Mouse (Mus musculus): ENCODE data around the gene Dedd. TPM values are rescaled to one million over a fixed set of nuclear protein-coding genes. Genes with fewer than 3 reads are reported as not detected.
"Not testable (repeated sequence)": the region's sequence is repeated elsewhere in the genome, so short reads cannot be mapped to it uniquely, and the experiment has no call there.

Gene Dedd
- 10 to 100 TPM; 21.8 to 23.5 TPM for total RNA-seq (2021)
- long read RNA-seq, experiment 1, transcript Dedd-204 (6 exons, 2,563 nt): major isoform, 6 of 13 reads
- long read RNA-seq, experiment 1, partial matches to known transcripts: 1 of 13 reads
- long read RNA-seq, experiment 1, other reads (novel, unspliced or antisense): 1 of 13 reads
- long read RNA-seq, experiment 2, transcript Dedd-201 (5 exons, 1,618 nt): major isoform, 7 of 14 reads
- long read RNA-seq, experiment 2, partial matches to known transcripts: 0 of 14 reads
- long read RNA-seq, experiment 2, other reads (novel, unspliced or antisense): 3 of 14 reads

DNA sequence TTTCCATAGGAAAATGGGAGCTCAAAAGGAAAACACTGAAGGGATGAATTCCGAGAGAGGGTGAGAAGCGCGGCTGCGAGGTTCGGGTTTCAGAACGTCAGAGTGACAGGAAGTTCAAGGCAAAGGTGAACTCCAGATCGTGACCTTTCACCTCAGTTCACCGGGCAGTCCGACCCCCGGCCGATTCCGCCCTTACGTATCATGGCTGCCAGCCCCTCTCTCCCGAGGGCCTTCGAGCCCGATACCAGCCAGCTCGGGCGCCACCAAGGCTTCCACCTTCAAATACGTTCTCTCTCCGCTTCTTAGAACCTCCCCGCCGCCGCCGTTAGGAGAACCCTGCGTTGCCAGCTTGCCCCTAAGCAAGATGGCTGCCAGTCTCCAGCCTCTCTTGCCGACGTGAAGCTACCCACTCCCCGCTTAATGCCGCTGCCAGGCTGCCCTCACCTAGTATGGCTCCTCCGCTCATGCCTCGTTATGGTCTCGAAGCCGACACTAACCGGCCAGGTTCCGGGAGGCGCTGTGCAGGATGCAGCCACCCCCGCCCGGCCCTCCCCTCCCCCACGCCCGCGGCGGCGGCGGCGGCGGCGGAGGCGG lies at the start of gene Dedd:
Gene Dedd, plus strand, starts transcription at position 307 of the 594 bp plus-strand sequence.
- DNase-seq: peak; percentile 92 to 95

DNA sequence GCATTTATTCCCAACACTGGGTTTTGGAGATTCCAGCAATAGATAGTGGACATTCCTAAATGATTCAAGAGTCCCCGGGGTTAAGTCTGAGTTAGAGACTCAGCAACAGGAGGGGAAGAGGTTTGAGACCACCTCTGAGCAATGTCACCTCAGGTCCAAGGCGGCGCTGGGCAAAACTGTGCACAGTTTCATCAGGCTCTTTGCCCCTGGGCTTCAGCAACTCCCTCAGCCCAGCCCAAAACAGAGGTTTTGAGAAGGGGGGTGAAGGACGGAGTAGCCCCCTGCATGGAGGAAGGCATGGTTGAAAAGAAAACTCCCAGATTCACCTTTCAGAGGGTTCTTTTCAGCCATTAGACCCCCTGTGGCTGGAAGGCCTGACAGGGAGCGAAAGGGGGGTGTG lies 49.2 kb upstream of the Dedd start:
- no peak for DNase-seq

DNA sequence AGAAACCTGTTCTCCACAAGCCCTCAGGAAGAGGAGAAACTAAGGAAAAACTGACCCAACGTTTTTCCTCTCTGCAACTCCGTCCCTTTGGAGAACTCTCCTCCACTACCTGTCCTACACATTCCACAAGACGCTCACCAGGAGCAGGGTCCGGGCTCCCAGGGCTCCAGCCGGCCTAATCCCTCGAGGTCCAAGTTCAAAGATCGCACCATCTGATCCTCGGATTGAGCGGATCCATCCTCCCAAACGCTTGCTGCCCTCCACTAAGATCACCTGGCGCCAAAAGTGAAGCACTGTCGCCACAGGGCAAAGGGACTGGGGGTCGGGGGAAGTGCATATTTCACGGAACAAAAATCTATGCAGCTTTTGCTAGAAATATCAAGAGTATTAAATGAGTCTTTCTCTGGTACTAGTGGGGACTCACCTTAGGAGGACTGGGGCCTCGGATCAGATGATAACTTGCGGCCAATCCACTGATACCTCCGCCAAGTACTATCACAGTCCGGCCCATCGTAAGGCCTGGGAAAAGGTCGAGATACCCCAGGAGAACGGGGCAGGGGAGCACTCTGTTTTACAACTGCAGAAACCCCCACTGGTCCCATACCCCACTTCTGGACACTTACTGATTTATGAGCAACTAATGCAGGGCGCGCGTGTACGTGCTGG lies 48.6 kb upstream of the Dedd start:
- no peak for DNase-seq

DNA sequence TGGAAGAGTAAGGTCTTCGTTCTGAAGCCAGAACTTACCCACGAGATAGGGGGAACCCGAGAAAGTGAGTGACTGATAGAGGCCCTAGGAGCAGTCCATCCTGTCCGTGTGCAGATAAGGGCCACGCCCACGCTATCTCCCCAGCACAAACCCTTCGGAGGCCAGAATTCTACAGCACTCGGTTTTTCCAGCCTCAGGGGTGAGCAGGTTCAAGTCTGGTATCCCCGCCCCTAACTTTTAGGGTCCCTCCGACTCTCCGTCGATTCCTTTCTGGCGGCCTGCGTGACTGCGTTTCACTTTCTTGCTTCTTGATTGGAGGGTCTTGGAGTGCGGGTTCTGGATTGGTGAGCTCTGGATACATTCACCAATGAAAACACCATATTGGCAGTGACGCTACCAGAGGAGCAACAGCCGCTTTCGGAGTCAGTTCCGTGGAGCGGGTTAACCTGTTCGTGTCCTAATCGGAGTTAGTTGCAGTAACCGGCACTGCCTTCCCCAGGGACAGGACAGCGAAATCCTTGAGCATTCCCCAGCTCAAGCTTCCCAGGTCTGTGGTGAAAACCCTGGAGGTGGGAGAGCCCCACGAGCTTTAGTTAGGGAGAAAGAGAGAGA lies 47.9 kb upstream of the Dedd start, which contains the start of gene Ppox:
Gene Ppox, minus strand, starts transcription at position 271 of the 612 bp plus-strand sequence.
- peak; percentile 94 to 98 for DNase-seq

DNA sequence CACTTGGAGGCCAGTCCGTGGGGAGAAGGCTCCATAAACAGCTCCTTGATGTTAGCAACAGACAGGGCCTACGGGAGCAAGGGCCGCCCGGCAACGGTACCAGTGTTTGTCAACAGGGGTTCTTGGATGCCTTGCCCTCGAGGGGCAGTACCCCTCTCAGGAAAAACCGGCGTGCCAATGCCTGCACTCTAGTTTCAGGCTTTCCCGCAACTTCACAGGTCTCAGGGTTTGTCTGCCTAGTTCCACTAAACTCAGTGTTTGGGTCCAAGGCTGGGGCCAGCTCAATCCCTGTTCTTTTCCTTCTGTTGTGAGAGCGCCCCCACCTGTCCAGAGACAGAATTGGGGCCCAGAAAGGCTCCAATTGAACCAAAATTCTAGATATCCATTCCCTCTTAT lies 47.4 kb upstream of the Dedd start:
- DNase-seq: peak; percentile 87 to 93

DNA sequence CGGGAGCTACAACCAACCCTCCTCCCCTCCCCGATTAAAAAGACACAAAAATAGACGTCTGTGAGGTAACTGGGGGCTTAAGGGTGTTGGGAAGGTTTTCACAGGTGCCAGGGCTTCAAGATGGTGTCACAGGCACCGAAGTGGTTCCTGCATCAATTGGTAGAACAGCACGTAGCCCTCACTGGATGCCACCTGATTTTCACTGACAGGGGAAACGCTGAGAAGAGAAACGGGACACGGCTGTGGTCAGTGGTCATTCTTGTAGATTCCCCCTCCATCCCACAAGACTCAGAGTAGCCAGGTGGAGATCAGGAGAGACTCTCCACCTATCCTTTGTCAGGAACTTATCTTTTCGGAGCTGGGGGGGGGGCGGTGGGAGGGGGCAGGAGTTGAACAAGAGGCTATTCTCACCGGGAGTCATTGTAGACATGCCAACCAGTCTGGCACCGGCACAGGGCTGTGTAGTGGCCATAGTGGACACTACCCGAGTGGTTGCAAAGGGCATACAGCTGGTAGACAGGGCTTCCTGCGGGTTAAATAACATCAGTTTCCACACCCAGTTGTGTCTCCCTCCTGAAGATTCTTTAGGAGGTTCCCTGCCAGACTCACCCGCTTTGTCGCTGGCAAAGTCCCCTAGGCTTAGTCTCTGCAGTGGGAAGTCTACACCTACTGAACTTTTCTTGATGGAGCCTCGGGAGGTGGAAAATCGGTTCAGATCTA lies 46.7 kb upstream of the Dedd start:
- DNase-seq: no peak

DNA sequence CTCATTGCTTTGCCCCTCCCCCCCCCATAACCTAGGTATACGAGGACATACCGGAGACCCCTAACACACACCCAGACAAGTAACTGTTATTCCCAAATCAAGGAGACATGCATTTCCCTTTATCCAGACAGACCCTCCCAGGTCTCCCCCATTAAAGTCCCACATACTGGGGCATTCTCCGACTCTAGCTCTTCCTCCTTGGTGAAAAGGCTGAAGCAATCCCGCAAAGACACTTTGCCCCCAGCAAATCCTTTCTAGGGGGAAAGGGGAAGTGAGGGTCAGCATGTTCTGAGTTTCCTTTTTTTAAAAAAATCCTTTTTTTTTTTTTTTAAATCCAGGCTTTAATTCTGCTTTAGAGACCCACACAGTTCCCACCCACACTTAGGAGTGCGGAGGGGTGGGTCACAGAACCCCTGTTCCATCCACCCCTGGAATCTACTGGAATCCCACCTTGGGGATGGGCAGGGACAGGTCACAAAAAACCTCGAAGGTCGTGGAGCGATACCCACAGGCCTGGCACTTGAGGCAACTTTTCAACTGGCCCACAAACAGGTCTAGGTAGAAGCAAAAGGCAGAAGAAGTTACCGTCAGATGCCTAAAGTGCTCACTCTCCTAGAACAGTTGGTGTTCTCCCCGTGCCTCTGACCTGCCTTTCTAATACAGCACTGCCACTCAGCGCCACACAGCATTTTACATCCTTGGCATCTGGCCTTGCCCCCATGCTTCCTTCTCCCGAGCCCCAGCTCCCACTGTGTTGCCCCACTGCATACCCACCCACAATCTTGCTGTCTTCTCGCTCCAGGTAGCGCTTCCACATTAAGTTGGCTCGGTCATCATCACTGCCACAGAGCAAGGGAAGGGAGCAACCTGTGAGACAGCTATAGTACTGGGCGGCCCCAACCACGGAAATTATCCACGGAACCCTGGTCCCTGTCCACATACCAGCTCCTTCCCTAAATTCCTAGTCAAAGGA lies 45.5 kb upstream of the Dedd start:
- peak in 1 of 2 experiments; percentile 14 for DNase-seq

DNA sequence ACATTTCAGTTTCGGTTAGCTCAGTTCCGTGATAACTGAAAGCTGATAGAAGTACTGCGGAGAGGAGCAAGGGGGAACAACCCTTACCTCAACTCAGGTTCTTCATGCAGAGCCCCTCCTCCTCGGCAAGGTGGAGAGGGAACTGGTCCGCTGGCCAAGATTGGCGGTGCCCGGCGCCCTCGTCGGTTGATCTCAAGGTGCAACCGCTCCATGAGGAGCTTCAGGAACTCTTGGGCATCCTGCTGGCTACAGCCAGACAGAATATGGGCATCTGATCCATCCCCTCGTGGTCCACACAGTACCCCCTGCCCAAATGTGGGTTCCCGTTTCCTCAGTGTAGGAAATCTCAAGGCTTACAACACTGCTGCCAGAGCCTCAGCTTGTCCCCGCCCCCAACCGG lies 44.5 kb upstream of the Dedd start:
- DNase-seq: peak in 1 of 2 experiments; percentile 11

DNA sequence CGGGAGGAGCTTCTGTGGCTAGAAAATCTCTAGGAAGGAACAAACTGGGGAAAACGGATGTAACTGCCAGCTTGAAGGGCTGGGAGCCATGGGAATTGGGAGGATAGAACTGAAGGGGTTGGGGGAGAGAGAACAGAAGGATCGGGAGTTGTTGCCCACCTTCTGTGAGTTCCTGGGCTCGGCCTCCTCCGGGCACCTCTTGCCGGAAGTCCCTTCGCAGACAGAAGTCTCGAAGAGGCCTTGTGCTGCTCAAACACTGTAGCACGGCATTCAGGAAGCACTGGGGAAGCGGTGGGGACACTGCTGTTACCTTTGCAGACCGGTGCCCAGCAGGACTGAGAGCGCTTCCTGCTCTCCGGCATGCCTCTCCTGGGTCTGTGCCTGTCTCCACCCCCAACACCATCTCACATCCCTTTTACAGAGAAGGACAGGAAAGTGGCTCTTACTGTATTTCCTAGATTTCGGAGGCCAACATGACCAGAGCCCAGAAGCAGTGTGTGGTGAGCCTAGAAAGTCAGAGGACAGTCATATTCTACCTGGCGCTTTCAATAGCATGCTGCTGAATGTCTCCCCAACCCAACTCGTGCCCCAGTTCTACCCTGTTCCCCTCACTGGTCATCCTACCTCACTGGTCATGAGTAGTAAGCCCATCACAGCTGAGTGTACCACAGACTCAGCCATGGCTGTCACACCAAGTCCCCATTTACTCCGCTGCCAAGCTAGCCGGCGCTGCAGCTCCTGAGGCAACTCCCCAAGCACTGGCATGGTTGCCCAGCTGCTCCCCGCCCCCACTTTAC lies 43.7 kb upstream of the Dedd start:
- peak in 1 of 2 experiments; percentile 9 for DNase-seq

DNA sequence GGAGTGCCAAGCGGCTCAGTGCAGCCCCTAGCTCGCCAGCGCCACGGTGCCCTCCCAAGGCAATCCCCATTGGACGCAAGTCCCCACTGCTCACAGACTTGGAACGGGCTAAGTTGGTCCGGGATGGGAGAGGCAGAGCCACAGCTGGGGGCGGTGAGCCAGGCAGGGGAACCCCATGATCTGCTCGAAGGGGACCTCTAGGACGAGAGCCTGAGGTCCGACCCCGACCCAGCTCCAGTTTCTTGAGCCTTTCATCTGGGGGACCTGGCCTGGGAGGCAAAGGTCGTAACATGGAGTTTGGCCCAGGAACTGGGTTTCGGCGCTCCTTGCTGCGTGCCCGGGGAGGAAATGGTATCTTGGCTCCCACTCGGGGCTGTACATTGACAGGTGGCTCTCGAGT lies 42.4 kb upstream of the Dedd start:
- peak in 1 of 2 experiments; percentile 10 for DNase-seq

DNA sequence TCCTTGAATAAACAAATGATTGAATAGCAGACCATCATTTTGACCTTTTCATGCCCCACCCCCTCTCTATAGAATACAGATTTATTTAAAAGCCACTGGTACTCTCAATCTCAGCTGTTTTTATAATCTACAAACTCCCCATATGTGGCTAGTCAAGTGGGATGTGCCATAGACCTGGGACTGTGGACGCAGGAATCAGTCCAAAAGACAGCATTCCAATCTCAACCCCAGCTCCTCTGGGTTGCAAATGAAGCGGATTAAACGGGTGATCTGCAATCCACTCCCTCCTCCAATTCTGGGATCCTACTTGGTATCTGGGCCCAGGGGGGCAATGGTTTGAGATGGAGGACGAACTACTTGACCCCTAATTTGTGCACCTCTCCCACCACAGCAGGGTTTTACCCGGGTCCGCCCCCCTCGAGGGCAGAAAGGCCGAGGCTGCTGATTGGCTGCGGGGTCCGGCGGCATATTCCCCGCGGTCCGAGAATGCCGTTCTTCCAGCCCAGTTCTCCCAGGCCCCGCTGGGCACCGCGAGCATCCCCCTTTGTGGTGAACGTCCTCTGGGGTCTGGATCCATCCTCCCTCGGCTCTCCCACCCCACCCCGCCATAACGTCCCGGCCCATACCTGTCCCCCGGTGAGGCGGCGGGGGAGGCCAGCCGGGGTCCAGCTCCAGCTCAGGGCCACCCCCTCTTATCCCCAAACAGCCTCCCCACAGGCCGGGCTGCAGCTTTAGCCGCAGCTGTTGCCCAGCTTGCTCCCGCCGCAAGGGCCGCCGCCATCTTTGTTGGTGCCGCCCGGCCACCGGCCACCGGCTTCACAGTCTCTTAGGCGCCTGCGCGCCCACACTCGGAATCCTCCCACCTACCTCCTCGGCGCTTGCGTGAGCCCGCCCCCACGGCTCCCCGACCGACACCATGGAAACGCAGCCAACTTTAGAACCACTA lies 41.5 kb upstream of the Dedd start, which contains the start of gene Usp21:
Gene Usp21, minus strand, starts transcription at position 856 of the 946 bp plus-strand sequence.
- DNase-seq: peak; percentile 93 to 96

DNA sequence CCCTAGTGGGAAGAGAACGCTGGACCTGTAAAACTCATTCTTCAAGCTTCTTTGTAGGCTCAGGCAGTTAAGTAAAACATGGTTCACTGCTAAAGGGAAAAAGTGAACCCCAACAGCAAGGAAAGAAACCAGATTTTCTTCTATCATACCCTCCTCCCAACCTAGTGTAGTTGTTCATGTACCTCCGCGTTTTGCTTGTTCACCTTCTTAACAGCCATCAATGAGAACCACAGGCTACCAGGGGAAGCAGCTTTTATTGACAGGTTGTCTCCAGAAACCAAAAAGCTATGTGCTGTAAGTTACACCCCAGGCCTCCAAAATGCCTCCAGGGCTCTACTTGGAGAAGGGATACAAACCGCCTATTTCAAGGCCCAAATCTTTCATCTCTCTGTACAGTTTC lies 40.6 kb upstream of the Dedd start:
- DNase-seq: no peak

DNA sequence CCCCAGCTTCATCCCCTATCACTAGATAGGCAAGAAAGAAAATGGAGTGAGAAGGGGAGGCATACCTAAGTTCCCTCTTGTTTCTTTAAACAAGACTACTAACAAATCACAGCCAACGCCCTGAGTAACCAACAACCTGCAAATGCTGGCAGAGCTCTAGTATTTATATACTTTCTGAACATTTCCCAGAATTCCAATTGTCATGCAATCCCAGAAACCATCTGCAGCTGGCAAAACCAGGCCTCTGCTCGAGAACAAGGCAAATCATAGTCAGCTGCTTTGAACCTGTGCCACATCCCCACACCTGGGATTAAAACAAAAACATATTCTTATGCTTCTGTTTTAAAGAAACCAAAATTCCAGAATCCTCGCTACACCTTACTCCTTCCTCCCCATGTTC lies 35.6 kb upstream of the Dedd start:
- no peak for DNase-seq

DNA sequence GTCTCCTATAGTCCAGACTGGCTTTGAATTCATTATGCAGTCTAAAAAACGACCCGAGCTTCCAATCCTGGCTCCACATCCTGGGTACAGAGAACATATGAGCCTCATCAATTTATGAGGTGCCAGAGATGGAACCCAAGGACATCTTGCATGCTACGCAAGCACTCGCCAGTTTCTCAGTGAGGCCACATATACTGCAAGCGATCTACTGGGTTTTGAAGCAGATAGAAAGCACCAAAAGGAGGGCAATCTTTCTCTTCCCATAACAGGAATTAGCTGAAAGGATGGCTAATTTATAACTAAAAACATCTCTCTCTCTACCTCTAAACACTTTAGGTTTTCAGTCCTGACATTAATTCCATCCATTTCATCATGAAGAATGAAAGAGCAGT lies 35.0 kb upstream of the Dedd start:
- DNase-seq: no peak

DNA sequence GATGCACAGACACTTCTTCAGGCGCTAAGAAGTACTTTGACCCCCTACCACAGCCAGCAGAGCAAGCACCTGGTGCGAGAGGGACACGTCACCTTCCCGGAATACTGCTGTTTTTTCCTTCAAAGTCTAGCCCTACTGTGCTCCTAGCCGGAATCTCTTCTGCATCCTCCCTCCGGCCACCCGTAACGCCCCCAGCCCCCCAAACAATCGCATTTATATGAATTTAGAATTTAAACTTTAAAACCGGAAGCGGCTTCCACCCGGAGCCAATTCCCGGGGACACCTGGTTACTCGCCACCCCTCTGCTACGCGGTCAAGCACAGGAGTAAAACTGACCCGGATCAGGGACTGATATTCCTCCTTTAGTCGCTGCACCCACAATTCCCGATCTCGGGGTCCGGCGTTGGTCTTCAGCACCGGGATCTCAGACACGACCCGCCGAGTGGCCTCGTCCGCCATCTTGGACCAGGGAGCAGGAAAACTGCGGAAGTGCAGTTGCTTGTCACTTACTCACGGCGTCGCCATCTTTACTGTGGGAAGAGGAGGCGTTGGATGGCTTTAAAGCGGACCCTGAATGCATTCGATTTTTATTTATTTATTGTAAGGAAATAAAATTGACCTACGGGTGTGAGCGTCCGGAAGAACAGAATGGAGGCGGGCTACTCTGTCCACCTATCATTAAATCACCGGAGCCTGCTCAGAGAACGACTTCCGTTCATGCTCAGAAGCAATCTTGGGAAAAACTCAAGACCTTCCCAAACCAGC lies 34.5 kb upstream of the Dedd start, which contains the start of gene Ufc1:
Gene Ufc1, minus strand, starts transcription at position 727 of the 765 bp plus-strand sequence.
- peak; percentile 91 to 93 for DNase-seq

DNA sequence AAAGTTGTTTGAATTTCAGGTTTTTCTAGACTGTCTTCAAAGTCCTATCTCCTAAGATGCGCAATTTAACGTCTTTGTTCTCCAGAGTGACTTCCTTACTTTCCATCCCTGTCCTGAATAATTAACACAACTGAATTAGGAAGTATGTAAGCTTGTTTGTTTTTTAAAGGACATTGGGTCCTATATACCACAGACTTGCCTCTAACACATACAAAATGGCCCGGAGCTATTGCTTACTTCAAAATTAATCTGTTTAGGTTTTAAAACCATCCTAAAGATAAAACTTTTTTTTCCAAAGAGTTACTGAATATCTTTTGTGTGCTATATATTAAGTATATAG lies 33.9 kb upstream of the Dedd start:
- no peak for DNase-seq

DNA sequence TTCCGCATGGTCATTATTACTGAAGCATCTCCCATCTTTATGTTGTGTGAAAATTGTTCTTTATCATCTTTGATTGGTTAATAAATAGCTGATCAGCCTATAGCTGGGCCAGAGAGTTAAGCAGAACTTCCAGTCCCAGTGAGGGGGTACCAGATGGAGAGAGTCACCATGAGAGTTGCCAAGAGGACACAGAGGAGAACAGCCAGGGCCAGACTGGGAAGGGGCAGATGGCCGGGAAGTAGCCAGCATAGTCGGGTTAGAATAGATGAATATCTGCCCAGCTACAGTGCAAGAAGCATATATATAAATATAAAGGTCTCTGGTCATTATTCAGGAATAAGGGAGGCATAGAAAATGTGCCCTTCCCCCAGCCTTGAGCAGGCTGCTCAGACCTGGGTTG lies 30.7 kb upstream of the Dedd start:
- DNase-seq: no peak

DNA sequence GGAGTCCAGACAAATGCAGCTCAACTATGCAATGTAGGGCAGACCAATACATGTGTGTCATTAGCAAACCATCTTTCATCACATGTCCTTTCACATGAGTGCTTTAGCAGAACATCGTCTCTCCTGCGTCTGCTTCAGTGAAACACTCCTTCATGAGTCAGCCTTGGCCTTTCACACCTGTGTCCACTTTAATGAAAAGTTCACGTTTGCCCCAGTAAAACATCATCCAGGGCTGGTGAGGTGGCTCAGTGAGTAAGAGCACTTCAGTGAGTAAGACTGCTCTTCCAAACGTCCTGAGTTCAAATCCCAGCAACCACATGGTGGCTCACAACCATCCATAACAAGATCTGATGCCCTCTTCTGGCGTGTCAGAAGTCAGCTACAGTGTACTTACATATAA lies 22.8 kb upstream of the Dedd start:
- DNase-seq: not testable (repeated sequence)

All from heart, adult 18-20 months (tissue).